Mouse (Mus musculus) CH12.LX (cell line): ENCODE results near the gene Stard7.
A peak's percentile ranks its signal among the peaks of the same experiment; 100 is the strongest.

Source experiments
- CHD2 ChIP-seq: IDR thresholded peaks from 2 replicates; pipeline ENCODE4 v1.6.1; 2011; ENCODE audit warnings: low read length, improper control_type of control experiment
- CTCF ChIP-seq, 2 experiments: IDR thresholded peaks in 1 of 2; conservative IDR thresholded peaks in 1 of 2; 2 replicates each; pipeline ENCODE4 v1.5.1; 2011 to 2012; ENCODE audit warnings: low read depth in 2 of 2, low read length in 2 of 2, improper control_type of control experiment in 1 of 2, inconsistent platforms in 1 of 2, mild to moderate bottlenecking in 1 of 2, moderate library complexity in 1 of 2
- ETS1 ChIP-seq: conservative IDR thresholded peaks from 2 replicates; pipeline ENCODE4 v1.6.1; 2012; ENCODE audit warnings: low read depth, mild to moderate bottlenecking, inconsistent platforms, low read length, improper control_type of control experiment, moderate library complexity
- HCFC1 ChIP-seq: IDR thresholded peaks from 2 replicates; pipeline ENCODE4 v1.6.1; 2012; ENCODE audit warnings: low read depth, mild to moderate bottlenecking, inconsistent platforms, low read length, improper control_type of control experiment
- MEF2A ChIP-seq: IDR thresholded peaks from 2 replicates; pipeline ENCODE4 v1.6.1; 2014; ENCODE audit warnings: low read depth, mild to moderate bottlenecking, inconsistent platforms, low read length, improper control_type of control experiment, borderline replicate concordance
- NRF1 ChIP-seq: IDR thresholded peaks from 2 replicates; pipeline ENCODE4 v1.6.1; 2014; ENCODE audit warnings: low read depth, mild to moderate bottlenecking, inconsistent platforms, low read length, improper control_type of control experiment, moderate library complexity
- POLR2A ChIP-seq: IDR thresholded peaks from 2 replicates; pipeline ENCODE4 v1.6.1; 2011; ENCODE audit warnings: low read depth, mild to moderate bottlenecking, improper control_type of control experiment, low read length
- USF1 ChIP-seq: IDR thresholded peaks from 2 replicates; pipeline ENCODE4 v1.6.1; 2014; ENCODE audit warnings: low read depth, mild to moderate bottlenecking, inconsistent platforms, low read length, improper control_type of control experiment

DNA sequence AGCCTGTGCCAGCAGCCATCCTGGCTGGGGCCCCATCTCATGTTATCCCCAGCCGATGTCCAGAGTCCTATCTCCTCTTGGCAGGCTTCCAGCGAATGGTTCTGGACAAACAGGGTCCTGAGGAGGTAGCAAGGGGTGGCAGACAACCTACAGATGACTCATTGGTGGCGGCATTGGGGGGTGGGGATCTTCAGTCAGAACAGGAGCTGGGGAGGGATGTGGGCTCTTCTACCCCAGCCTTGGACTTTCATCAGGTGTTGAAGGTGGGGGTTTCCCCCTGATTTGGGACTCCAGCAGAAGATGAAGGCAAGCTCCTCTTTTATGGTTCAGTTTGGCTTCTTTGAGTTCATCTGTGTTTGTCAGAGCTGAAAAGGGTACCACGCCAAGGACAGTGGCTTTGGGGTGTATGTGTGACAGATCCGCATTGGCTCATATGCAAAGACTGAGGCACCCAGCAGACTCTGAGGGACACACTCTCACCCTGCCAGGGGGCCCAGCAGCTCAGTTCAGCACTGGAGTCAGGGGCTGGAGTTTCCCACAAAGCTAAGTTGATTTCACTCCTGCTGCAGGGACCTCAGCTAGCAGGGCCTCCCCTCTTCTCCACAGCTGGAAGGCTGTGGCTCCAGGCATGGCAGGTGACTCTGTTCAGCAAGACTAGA lies 64.1 kb downstream of the Stard7 start:
- TF ChIP-seq POLR2A, result peak; percentile 46; the same call in 1 of the 2 replicates
- no peak for TF ChIP-seq USF1
- no peak for TF ChIP-seq HCFC1
- TF ChIP-seq MEF2A, result peak; percentile 80
- no peak for TF ChIP-seq CTCF (conservative IDR thresholded peaks at IDR 0.05 in 1 of 2, IDR thresholded peaks at IDR 0.05 in 1 of 2; ENCODE audit: low read depth in 2 of 2, low read length in 2 of 2)
- peak; percentile 94 for TF ChIP-seq CHD2
- no peak for TF ChIP-seq NRF1
- TF ChIP-seq ETS1, result peak; percentile 93
